Mouse (Mus musculus) cerebellum, adult 2 months (tissue): Measurements from ENCODE around the gene Ndufa8.

Experiments used
- CTCF ChIP-seq: fragments of 200-500 bp; IDR thresholded peaks from 2 replicates; pipeline ENCODE4 v1.5.1; 2011; ENCODE audit warnings: low read depth, mild to moderate bottlenecking, control low read depth, low read length, moderate library complexity, borderline replicate concordance; ENCODE audit not compliant: insufficient read depth
- POLR2A ChIP-seq: fragments of 200-500 bp; IDR thresholded peaks from 2 replicates; pipeline ENCODE4 v1.6.1; 2011; ENCODE audit warnings: low read length, control low read depth, borderline replicate concordance; ENCODE audit not compliant: insufficient read depth

GRCm38 (mm10) chr2:36000390-36000789 lies 48.8 kb downstream of the Ndufa8 start:
- TF ChIP-seq CTCF (no peak), POLR2A (no peak)
